Mouse (Mus musculus) adrenal gland, postnatal 10 days (tissue): ENCODE data around the gene Ddx21. TPM values are rescaled to one million over a fixed set of nuclear protein-coding genes. Genes with fewer than 3 reads are reported as not detected.
"Not testable (repeated sequence)": the region's sequence is repeated elsewhere in the genome, so short reads cannot be mapped to it uniquely, and the experiment has no call there.

ENCODE experiments used
- DNase-seq: peaks from one replicate; pipeline ENCODE4 v3.0.0; 2021; ENCODE audit warnings: mixed read lengths
- long read RNA-seq, 2 experiments: library from polyadenylated mRNA; stranded (forward); transcript quantifications; one replicate each; pipeline ENCODE4 v2.0.0; 2021
- total RNA-seq, 2 experiments: library from RNA; stranded (reverse); gene quantifications; 2 replicates each; pipeline ENCODE4 v1.2.3; 2021

The Ddx21 gene
- total RNA-seq: 10 to 100 TPM; 52.2 to 54.8 TPM
- long read RNA-seq, experiment 1, full-length matches to known transcripts: 7 of 26 reads
- long read RNA-seq, experiment 1, partial matches to known transcripts: 15 of 26 reads
- long read RNA-seq, experiment 1, other reads (novel, unspliced or antisense): 4 of 26 reads
- long read RNA-seq, experiment 2, full-length matches to known transcripts: 8 of 11 reads
- long read RNA-seq, experiment 2, partial matches to known transcripts: 0 of 11 reads
- long read RNA-seq, experiment 2, other reads (novel, unspliced or antisense): 3 of 11 reads

DNA sequence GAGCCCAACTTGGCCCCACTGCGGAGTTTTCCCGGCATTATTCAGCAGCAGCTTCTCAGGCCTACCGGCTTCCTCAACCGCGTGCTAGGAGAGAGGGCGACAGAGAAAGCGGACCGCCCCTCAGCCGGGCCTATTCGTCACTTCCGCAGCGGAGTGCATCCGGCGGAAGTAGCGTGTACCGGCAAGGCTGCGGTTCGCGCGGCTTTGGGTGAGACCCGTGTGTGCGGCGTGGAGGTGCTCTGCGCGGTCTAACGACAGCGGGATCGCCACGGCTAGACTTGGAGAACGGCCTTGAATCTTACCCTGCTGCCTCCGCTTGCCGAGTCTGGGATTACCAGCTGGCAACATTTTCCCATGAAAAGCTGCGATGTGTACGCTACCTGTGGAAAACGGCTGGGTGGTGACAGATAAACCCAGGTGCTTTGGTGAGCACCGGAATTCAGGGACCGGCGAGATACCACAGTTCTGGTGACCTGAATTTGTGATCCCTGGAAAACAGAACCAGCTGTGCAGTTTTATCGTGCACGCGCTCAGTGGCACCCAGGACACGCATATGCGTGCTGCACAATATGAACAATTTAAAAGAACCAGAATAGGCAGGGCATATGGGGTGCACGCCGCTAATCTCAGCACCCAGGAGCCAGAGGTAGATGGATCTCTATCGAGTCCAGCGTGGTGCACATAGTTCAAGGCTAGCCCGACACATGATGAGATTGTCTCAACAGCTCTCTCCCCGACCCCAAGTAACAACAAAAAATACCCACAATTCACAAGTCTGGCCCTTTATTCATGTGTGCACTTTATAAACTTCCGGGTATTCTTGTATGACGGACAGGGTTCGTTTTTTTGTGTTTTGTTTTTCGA is at the start of gene Ddx21:
TSS of gene Ddx21 (minus strand) at position 105 of the 864 bp plus-strand sequence.
- peak; percentile 94 for DNase-seq

DNA sequence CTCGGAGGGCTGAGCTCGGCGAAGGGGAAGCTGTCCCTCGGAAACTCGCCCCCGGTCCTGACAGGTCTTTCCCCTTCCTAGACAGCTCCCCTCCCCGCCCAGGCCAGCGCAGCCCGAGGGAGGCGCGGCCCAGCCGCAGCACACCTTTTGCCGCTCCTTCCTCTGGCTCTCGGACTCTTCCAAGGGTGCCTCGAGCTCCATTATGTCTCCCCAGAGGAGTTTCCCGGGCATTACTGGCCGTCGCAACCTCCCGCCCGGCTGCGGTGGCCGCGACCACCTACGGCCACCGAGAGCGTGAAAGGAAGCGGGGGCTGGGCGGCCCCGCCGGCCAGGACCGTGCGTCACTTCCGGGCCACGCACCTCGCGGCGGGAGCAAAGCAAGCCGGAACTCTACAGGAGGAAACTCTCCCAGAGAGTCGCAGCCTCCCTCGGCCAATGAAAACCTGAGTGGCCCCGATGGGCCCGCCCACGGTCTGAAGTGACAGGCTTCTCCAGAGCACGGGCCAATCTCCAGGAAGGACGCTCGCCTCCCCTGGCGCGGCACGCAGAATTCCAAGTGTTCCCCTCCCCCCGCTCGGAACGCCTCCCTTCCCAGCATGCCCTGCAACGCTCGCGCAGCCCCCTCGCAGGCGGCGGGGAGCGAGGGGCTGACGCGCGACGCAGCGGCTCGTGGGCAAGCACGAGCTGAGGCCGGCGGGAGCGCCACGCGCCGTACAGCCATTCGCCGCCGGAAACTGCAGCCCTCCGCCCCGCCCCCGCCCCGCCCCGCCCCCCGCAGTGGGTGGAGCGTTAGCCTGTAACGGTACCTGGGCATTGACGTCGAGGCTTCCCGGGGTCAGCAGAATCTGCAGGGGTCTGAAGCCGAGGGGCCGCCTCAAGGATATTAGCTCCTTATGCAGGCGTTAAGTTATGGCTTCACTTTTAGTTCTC is 49.1 kb upstream of the Ddx21 start, which contains the start of gene Ddx50:
TSS of gene Ddx50 (minus strand) at position 338 of the 930 bp plus-strand sequence.
- peak; percentile 99 for DNase-seq

DNA sequence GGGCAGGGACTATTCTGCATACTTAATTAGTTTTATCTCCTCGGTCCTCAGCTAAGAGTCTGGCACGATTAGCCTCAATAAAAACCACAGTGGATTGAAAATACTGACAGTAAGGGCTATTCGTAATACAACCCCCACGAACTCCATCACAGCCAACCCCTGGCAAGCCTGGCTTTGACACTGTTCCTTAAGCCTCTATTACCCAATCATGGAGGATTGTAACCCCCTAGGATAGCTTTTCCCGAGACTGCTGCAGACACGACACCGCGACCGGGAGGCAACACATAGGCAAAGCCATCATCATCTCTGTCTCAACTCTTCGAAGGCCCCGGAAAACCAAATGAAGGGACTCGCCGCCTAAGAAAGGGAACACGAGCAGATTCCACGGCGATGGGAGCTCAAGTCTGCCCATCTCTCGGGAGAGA is 48.3 kb upstream of the Ddx21 start:
- DNase-seq: no peak

DNA sequence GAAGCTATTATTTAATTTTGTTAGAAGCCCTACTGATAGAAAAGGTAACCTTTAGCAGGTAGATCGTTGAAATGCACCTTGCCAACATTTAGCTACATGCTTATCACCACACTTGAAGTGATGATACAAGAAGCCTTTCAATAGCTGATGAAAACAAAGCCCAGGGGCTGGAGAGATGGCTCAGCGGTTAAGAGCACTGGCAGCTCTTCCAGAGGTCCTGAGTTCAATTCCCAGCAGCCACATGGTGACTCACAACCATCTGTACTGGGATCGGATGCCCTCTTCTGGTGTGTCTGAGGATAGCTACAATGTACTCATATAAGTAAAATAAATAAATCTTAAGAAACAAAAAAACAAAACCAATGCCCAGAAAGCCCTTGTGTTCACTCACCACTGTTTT is 2.1 kb upstream of the Ddx21 start:
- DNase-seq: no peak

DNA sequence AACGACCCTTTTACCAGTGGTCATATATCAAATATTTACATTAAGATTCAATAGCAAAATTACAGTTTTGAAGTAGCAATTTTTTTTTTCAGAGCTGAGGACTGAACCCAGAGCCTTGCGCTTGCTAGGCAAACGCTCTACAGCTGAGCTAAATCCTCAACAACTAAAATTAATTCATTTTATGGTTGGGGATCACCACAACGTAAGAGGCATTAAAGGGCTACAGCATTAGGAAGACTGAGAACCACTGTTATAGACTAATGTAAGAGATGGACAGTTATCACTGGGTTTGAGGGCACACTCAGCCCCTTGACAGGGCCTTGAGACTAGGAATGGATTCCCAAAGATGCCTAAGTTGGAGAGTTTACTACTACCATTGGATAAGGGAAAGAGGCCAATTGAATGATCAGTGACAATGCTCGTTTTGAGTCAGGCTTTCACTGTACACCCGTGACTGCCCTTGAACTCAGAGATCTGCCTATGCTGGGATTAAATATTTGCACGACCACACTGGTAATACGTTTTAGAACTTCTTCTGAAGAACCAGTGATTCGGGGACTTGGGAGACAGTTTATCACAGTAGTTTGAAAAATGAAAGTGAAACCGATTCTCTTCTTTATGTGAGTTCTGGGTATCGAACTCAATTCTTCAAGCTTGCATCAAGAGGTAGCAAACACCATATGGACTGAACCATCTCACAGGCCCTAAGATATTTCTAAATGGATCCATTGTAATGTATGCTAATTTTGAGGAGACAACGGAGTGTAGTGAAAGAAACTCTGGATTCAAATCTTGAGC is 1.4 kb upstream of the Ddx21 start:
- no peak for DNase-seq

DNA sequence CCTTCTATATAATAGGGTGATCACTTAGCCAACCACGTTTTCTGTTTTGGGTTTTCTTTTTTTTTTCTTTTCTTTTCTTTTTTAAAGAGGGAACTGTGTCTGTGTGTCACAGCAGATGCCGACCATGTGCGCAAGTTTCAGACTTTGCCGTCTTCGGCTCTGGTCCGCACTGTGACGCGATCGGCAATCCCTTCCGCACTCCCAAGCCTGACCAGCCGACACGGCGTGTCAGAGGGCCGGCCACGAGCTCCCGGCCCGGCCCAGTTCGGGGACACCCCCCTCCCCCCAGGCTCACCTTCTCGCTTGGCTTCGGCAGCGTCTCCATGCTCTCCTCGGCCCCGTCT is 276 bp downstream of the Ddx21 start:
- DNase-seq: no peak

DNA sequence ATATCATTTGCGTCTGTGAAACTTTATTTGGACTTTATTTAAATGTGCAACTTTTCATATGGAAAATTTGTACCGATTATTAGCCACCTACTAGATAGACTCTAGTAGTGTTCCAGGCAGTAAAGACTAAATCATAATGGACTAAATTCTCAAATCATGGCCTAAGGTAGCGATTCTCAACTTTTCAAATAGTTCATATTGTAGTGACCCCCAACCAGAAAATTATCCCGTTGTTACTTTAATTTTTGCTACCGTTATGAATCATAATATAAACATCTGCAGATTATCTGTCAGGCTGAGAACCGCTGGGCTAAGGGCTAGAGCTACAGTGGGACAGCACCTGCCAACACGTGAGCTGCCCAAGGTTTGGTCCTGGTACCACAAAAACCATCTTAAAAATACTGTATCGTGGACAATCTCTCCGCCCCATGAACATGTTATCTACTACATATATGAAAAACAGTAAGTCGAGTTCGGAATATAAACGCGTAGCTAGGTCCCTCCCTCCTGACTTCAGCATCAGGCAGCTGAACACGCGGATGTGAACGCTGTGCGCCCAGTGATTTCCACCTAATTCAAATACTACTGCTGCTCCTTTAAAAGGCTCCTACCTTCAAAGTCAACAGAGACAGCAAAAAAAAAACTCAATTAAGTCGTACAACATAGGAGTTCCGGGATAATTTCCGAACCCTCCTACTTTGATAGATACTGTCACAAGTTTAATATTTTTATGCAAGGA is 859 bp downstream of the Ddx21 start:
- no peak for DNase-seq

DNA sequence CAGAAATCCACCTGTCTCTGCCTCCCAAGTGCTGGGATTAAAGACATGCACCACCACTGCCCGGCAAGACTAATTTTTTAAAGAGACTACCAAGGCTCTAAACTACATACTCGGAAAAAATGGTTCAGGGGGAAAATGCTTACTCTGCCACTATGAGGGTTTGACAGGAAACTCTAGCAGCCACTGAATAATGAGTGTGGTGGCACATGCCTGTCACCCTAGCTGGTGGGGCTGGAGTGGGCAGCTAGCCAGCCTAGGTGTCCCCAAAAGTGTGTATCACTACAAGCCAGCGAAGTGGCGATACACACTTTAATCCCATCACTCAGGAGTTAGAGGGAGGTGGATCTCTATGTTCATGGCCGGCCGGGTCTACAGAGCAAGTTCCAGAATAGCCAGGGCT is 2.0 kb downstream of the Ddx21 start:
- DNase-seq: no peak

DNA sequence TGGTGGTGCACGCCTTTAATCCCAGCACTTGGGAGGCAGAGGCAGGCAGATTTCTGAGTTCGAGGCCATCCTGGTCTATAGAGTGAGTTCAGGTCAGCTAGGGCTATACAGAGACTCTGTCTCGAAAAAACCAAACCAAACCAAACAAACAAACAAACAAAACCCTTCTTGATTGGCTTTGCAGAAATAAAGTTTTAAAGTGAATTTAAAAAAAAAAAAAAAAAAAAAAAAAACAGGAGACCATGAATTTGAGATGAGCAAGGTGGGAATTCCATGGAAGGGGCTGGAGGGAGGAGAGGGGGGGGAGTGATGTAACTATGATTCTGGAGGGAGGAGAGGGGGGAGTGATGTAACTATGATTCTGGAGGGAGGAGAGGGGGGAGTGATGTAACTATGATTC is 2.8 kb downstream of the Ddx21 start:
- not testable (repeated sequence) for DNase-seq

DNA sequence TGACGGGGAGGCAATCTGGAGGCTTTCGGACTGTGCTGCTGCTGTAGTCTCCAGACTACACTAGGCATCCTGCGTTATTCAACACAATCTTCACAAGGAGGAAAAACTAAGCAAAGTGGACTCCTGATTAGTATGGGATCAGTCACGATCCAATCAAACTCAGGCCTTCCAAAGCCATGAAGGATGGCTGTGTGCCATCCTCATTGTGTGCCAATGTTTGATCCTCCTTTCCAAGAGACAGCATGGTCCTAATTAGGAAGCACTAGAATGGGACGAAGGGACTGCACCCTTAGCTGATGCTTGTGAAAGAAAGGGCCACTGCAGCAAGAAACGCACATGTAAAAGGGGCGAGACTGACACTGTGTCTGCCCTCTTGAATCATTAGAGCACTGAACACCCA is 9.6 kb downstream of the Ddx21 start:
- DNase-seq: no peak

DNA sequence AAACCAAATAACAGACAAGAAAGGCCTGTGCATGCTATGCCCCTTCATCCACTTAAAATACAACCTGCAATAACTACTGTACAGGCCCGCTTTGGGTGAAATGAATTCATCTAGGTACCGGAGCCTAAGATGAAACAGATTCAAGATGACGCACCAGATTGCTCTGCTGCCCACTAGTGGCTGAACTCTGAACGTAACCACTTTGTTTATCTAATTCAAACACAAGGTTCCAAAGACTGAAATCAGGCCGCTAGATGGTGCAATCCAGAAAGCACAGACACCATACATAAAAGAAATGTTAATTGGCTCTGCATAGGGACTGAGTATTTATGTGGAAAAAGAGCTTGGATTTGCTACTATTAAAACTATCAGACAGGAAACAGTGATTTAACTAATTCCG is 11.9 kb downstream of the Ddx21 start:
- peak; percentile 90 for DNase-seq

DNA sequence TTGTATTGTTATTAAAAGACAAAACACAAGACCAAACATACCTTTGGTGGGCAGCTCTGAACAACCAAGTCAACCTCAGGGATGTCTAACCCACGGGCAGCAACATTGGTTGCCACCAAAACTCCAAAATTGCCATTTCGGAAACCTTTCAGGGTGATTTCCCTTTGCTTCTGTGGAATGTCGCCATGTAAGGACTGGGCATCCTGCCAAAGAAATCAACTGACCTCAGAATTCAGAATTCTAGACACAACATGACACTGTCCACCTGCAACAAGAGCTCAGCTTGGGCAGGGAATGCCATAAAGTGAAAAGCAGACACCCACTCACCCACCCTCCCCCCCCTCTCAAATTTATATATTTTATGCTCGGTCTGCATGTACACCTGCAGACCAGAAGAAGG is 13.5 kb downstream of the Ddx21 start:
- DNase-seq: peak; percentile 62

DNA sequence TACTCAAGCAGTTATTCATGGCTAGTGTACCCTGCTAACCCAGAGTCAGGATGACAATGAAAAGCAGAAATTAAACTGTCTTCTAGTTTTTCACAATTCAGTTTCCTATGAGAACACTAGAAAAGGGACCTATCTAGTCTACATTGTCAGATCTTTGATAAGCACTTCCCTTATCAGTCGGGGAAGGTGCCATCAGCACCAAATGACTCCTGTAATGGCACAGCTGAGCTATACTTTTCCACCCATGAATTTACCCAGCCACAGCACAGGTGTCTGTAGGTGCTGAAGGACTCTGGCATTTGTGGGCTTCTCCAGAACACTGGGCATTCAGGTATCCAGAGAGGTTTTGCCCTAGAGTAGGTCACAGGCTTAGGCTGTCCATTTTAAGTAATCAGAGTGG is 18.8 kb downstream of the Ddx21 start:
- no peak for DNase-seq

DNA sequence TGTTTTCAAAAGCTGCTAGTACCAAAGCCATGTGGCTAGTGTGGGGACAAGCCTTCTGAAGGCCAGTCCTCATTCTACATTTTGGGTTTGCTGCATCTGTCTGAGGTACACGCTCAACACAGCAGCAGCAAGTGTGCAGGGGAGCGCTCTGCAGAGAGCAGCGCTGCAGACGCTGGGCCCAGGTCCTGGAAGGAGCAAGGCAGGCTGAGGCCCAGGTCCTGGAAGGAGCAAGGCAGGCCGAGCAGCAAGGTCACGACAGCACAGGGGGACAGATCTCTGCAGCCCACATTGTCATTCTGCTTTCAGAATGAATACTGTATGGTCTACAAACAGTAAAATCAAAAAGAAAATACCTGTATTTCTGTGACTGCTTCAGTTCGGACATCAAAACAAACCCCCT is 19.4 kb downstream of the Ddx21 start:
- DNase-seq: no peak

DNA sequence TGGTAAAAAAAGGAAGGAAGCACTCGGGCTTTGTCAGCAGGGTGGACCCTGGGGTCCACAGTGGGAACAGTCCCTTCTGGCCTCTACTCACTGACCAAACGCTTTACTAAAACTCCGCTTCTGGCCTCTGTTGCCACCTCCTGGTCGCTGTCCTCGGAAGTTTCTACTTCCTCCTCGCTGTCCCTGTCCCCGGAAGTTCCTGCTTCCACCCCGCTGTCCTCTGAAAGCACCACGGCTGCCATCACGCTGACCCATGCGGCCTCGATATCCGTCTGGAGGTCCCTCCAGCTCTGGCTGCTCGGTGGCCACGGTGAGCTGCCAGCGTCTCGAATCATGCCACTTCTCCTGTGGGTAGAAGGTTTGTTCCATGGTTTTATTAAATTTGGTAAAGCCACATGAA is 19.8 kb downstream of the Ddx21 start:
- peak; percentile 11 for DNase-seq

DNA sequence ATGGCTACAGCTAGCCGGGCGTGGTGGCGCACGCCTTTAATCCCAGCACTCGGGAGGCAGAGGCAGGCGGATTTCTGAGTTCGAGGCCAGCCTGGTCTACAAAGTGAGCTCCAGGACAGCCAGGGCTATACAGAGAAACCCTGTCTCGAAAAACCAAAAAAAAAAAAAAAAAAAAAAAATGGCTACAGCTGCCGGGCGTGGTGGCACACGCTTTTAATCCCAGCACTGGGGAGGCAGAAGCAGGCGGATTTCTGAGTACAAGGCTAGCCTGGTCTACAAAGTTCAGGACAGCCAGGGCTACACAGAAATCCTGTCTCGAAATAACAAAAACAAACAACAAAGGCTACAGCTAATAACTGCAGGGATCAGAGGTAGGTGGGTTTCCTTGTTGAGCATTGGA is 23.0 kb downstream of the Ddx21 start:
- DNase-seq: not testable (repeated sequence)

DNA sequence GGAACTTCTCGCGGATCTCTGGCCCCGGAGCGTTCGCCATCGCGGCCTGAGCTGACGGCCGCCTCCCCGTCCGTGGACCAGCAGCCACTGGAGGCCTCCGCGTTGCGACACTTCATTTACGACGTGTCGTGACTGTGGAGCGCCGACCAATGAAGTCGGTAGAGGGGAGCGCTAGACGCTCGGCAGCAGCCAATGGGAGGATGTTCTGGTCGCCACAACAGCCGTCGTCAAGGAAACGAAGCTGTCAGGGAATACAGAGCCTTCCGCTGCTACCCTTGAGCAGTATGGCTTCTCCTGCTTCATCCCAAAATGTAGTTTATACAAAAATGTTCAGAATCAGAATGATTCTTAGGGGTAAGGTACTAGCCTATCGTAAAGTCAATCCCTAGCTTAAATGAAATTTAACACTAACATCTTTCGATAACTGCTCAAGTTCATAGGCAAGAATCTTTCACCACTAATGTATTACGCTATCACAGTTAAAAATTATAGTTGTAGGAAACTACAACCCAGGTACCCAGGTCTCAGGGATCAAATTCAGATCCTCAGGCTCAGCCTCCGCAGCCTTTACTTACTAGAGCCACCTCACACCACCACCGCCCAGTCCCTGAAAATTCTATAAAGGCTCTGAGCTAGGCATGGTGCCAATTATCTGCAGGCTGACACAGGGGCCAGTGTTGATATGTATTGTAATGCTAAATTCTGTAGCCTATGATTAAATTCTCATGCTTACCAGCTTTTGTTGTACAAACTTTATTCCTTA is 23.6 kb downstream of the Ddx21 start, which contains the start of gene Kif1bp:
TSS of gene Kif1bp (minus strand) at position 120 of the 763 bp plus-strand sequence.
- DNase-seq: peak; percentile 98

DNA sequence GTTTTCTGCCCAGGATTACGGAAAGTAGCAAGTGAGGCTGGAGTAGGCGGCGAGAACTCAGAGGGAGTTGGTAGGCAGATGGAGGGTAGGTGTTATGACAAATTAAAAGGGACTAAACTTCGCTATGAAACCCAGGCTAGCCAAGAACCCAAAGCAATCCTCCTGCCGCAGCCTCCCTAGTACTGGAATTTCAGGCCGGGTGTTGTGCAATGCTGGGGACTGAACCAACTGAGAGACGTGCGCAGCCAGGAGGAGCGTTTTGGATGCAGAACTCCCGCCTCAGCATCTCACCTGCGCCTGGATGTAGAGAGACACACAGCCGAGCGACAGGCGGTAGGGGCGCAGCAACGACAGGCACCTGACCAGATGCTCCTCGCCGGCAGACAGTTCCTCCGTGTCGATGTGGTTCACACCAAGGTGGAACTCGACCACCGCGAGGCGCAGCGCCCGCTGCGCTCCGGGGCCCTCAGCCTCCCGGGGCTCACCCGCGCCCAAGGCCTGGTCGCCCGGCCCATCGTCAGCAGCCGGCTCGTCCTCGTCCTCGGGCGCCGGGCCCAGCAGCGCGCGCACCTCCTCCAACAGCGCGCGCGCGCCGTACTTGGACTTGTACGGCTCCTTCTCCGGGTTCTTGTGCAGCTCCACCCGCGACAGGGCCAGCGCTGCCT is 24.3 kb downstream of the Ddx21 start:
- no peak for DNase-seq

DNA sequence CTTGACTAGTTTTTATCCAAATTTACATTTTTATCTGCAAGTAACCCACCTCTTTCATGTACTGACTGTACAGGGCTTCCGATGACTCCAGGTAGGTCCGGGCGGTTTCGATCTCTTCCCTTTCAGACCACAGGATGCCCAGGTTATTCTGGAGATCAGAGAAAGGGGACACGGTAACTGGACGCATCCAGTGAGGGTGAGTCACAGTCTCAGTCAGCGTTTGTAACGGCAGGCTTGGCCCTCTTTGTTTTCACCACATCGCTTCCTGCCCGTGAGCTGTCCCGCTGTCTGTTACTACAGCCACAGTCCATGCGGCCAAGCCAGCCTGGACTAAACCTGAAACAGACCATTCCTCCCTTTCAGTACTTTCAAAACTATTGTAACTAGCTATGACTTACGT is 27.1 kb downstream of the Ddx21 start:
- no peak for DNase-seq
